Mouse (Mus musculus) c-Kit-negative CD71-positive TER-119-positive erythroid progenitor cells, embryonic 14.5 days (primary cell): ENCODE data around the gene Rcan1.

ENCODE experiments used
- DNase-seq: peaks from one replicate; pipeline ENCODE4 v3.0.0-alpha.2; 2013; ENCODE audit warnings: low read depth, low spot score

The Rcan1 gene

DNA sequence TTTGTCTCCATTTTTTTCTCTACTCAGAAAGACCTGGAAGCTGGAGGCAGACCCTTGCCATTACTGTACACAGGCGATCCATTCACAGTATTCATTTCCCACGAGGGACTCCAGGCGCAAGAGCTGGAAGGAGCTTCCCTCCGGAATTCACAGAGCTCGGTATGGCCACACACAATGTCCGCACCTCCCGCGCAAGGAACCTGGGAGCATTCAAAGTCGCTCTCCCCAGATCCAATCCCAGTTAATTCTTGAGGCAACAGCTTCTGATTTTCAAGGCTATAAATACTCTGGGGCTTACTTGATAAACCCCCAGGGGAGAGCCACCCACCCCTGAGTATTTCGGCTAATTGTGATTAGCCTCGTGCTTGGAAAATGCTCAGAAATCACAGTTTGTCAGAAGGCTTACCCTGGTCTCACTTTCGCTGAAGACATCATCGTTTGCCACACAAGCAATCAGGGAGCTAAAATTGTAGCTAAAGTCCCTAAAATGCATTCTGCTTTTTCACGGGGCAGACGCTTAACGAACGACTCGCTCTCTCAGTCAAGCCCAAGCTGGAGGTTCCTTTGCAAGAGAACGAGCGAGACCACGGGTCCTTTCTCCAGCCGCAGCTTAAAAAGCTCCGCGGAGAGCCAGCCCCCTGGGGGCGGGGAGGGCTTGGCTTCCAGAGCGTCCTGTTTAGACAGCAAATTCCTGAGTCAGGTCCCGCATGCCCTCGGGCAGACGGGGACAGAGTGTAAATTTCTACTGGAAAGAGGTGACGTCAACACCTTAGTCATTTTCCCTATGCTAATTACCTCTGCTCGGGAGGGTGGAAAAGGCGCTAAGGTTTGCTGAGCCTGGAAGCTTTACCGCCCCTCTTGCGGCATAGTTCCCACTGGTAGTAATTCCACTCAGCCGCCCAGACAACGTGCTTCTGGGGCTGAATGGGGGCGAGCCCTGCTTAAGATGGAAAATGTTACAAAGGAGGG lies 70.9 kb downstream of the Rcan1 start:
- no peak for DNase-seq

- DNase-seq, result no peak
These were observed 72.0 kb downstream of the Rcan1 start for GRCm38 (mm10) chr16:92398574-92399118.

DNA sequence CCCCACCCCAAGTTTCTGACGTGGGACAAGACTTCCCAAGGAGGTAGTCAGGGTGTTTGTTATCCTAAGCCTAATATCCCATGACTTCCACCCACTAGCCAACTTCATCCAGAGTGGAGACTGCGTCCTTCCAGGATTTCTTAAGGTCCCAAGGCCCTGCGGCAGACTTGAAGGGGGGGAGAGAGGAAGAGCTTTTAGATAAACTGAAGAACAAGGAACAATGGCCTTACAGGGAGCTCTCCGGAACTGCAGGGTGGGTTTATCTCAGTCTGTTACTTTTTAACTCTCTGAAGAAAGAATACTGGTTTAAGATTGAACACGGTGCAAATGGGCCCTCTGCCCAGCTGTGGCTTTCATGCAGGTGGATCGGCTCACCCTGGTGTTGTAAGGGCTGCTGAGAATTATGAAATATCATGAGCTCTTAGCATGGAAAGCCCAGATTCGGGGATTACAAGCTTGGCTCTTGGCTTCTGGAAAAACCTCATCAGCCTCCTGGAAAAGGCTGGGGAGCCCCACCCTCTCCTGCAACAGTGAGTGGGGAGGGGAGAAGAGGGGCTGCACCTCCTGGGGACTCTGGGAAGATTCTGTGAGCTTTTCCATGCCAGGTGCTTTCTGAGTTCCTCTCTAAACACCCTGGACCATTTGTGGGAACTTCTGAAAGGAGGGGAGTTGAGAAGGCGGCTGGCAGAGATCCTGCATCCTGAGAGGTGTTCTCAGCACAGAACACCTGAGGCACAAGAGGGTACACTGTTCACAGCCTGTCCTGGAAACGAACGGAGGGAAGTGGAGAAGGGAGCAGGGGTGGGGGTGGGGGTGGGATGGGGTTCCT lies 72.7 kb downstream of the Rcan1 start:
- DNase-seq, result no peak

- DNase-seq, result no peak
These were observed 76.9 kb downstream of the Rcan1 start for GRCm38 (mm10) chr16:92393732-92394131.

- DNase-seq, result no peak
These were observed 83.0 kb downstream of the Rcan1 start for GRCm38 (mm10) chr16:92387692-92388091.

GRCm38 (mm10) chr16:92385062-92385461 lies 85.6 kb downstream of the Rcan1 start:
- DNase-seq, result peak; percentile 36

DNA sequence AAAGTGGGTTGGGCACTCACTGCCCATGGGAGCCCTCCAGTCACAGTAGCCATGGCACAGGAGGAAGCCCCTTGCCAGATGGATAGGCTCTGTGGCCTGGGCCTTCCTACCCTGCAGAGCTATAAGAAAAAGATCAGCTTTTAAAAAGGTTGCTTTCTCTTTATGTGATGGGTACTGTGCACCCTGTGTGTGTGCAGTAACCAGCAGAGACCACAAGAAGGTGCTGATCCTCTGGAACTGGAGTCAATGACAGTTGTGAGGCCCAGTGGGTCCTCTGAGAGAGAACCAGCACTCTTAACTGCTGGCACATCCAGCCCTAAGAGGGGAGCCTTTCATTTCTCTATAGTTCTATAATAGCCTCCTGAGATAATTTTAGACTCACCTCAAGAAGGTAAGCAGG lies 87.3 kb downstream of the Rcan1 start:
- DNase-seq, result no peak

GRCm38 (mm10) chr16:92382508-92382907 lies 88.2 kb downstream of the Rcan1 start:
- DNase-seq, result no peak

DNA sequence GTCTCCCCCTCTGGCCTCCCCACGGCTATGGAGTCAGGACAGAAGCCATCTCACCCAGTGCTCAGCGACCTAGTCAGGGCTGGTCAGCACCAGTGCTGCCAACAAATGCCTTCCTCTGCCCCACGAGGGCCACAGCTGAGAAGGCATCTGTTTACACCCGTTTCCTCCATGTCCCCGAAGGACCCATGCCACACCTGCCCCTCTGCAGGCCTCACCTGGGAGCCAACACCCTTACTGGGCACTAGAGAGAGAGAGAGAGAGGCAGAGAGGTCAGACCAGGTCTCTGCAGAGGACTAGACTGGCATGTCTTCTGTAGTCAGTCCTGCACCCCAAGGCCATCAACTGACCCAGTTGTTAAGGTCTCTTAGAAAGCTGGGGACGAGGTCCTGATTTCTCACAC lies 89.6 kb downstream of the Rcan1 start:
- DNase-seq, result no peak

DNA sequence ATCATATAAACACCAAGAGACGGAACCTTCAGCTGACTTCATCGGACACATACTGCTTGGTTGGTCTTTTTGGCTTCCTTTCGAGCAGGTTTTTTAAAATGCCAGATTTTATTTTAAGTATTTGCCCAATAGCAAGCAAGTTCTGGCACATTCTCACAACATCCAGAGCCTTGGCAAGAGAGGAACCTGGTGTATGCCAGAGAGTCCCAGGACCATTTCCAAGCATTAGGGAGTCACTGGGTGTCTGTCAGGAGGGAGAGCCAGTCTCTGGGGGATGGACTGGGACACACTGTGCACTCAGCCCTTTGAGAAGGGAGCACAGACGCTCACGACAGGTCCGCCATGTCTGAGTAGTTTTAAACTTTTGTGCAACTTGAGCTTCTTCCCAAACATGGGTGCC lies 93.7 kb downstream of the Rcan1 start:
- no peak for DNase-seq

GRCm38 (mm10) chr16:92371623-92372022 lies 99.0 kb downstream of the Rcan1 start:
- DNase-seq, result no peak

GRCm38 (mm10) chr16:92369260-92369659 lies 101.4 kb downstream of the Rcan1 start:
- DNase-seq, result peak; percentile 81

DNA sequence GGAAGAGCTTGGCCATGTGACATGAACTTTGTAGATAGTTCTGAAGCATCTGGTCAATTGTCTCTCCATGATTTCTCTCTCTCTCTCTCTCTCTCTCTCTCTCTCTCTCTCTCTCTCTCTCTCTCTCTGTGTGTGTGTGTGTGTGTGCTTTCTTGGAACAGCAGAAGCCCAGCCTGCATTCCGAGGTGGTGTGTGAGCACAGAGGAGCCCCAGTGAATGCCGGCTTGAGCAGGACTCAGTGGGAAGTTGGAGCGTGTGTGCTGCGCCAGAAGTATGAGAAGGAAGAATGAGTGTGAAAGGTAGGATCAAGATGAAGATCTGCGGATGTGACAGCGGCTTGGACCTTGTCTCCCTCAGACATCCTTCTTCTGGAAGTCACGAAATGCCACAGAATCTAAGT lies 105.2 kb downstream of the Rcan1 start:
- DNase-seq, result no peak

GRCm38 (mm10) chr16:92360711-92361110 lies 110.0 kb downstream of the Rcan1 start:
- DNase-seq, result no peak

- DNase-seq, result no peak
These were observed 111.4 kb downstream of the Rcan1 start, which contains the start of gene Kcne1 for GRCm38 (mm10) chr16:92359229-92359628. Kcne1 (minus strand) TSS chr16:92359468.

GRCm38 (mm10) chr16:92358734-92359133 lies 111.9 kb downstream of the Rcan1 start:
- no peak for DNase-seq

DNA sequence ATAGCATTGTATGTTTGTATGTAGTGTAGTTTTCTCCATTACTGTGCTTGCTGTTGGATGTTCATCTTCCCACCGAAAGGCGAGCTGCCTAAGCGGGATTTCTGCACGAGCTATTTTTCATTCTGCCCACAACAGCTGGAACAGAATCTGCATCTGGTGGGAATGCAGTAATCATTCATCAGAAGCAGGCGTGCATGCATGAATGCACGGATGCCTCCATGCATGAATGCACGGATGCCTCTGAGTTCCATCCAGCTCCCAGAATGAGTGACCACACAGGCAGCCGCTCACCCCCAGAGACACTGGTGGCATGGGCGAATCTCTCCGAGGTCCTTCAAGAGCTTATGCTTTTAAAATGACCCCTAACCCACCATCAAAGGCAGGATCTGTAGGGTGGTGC lies 113.1 kb downstream of the Rcan1 start:
- DNase-seq, result no peak

- no peak for DNase-seq
These were observed 113.6 kb downstream of the Rcan1 start for GRCm38 (mm10) chr16:92357023-92357422.

GRCm38 (mm10) chr16:92355982-92356381 lies 114.7 kb downstream of the Rcan1 start:
- no peak for DNase-seq

GRCm38 (mm10) chr16:92355366-92355765 lies 115.3 kb downstream of the Rcan1 start:
- no peak for DNase-seq

GRCm38 (mm10) chr16:92353897-92354296 lies 116.8 kb downstream of the Rcan1 start:
- DNase-seq, result no peak

DNA sequence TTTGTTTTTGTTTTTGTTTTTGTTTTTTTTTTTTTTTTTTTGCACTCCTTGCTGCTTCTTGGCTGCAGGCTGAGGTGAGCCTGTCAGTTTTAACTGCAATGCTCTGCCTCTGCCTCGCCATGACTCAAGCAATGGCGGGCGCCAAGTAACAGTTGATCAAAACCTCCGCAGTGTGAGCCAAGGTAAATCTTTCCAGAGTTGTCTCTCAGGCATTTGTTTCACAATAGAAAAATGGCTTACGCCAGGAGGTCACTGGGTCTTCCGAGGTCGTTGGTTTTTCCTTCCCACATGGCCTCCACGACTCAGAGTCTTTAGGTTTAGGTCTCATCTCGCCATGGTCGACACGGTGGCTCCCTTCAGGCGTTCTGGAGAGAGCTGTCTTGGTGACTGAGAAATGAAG lies 117.4 kb downstream of the Rcan1 start:
- DNase-seq, result no peak
